Mouse (Mus musculus) urinary bladder, postnatal 14 days (tissue): ENCODE results near the gene Gm37240.

Source experiments
- DNase-seq: peaks from one replicate; pipeline ENCODE4 v3.0.0; 2021; ENCODE audit warnings: low spot score

The Gm37240 gene

GRCm38 (mm10) chr3:85679960-85680359, 207.4 kb downstream of the Gm37240 start:
- DNase-seq: no peak

- DNase-seq: no peak
Measured at GRCm38 (mm10) chr3:85679312-85679933, 207.9 kb downstream of the Gm37240 start.

GRCm38 (mm10) chr3:85677952-85678351, 209.4 kb downstream of the Gm37240 start:
- DNase-seq: no peak

GRCm38 (mm10) chr3:85677133-85677532, 210.2 kb downstream of the Gm37240 start:
- DNase-seq: no peak

- no peak for DNase-seq
Measured at GRCm38 (mm10) chr3:85669844-85670243, 217.5 kb downstream of the Gm37240 start.

- DNase-seq: no peak
Measured at GRCm38 (mm10) chr3:85667683-85668082, 219.6 kb downstream of the Gm37240 start.

GRCm38 (mm10) chr3:85666736-85667135, 220.6 kb downstream of the Gm37240 start:
- DNase-seq: no peak

GRCm38 (mm10) chr3:85666166-85666565, 221.2 kb downstream of the Gm37240 start:
- no peak for DNase-seq

GRCm38 (mm10) chr3:85664591-85665171, 222.6 kb downstream of the Gm37240 start:
- no peak for DNase-seq

GRCm38 (mm10) chr3:85663826-85664225, 223.5 kb downstream of the Gm37240 start:
- no peak for DNase-seq

- no peak for DNase-seq
Measured at GRCm38 (mm10) chr3:85661926-85662813, 225.1 kb downstream of the Gm37240 start.

GRCm38 (mm10) chr3:85659681-85660080, 227.6 kb downstream of the Gm37240 start:
- no peak for DNase-seq

GRCm38 (mm10) chr3:85655538-85655937, 231.8 kb downstream of the Gm37240 start:
- DNase-seq: no peak

- no peak for DNase-seq
Measured at GRCm38 (mm10) chr3:85652727-85653665, 234.3 kb downstream of the Gm37240 start.

- no peak for DNase-seq
Measured at GRCm38 (mm10) chr3:85649176-85649575, 238.1 kb downstream of the Gm37240 start.

GRCm38 (mm10) chr3:85645517-85646004, 241.8 kb downstream of the Gm37240 start:
- DNase-seq: no peak

- DNase-seq: no peak
Measured at GRCm38 (mm10) chr3:85644814-85645213, 242.5 kb downstream of the Gm37240 start.

GRCm38 (mm10) chr3:85641751-85642150, 245.6 kb downstream of the Gm37240 start:
- DNase-seq: no peak

GRCm38 (mm10) chr3:85636716-85637447, 250.4 kb downstream of the Gm37240 start:
- DNase-seq: no peak

GRCm38 (mm10) chr3:85635591-85635990, 251.7 kb downstream of the Gm37240 start:
- DNase-seq: no peak

GRCm38 (mm10) chr3:85635126-85635419, 252.2 kb downstream of the Gm37240 start:
- DNase-seq: peak; percentile 25
